Mouse (Mus musculus) c-Kit-positive CD71-negative TER-119-negative erythroid progenitor cells, embryonic 14.5 days (primary cell): Measurements from ENCODE around the gene Slco3a1.

Experiments
- DNase-seq: peaks from one replicate; pipeline ENCODE4 v3.0.0-alpha.2; 2013; ENCODE audit warnings: low read depth

Gene Slco3a1

GRCm38 (mm10) chr7:74347026-74347425 lies 207.6 kb downstream of the Slco3a1 start:
- no peak for DNase-seq

DNA sequence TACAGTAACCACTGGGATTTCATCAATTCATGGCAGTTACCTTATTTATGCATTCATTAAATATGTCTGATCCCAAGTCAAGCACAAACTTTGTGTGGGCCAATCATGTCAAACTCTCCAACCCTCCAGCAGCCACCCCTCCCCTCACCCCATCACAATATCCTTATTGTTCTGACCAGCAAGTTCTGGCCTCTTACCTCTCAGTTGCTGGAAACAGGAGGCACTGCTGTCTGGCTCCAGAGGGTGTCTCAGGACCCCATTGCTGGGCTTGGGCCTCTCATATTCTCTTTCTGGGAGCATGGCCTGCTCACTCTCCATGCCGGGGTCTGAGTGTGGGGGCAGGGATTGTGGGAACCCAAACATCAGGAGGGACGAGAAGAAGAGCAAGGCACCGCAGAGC lies 208.1 kb downstream of the Slco3a1 start:
- no peak for DNase-seq

DNA sequence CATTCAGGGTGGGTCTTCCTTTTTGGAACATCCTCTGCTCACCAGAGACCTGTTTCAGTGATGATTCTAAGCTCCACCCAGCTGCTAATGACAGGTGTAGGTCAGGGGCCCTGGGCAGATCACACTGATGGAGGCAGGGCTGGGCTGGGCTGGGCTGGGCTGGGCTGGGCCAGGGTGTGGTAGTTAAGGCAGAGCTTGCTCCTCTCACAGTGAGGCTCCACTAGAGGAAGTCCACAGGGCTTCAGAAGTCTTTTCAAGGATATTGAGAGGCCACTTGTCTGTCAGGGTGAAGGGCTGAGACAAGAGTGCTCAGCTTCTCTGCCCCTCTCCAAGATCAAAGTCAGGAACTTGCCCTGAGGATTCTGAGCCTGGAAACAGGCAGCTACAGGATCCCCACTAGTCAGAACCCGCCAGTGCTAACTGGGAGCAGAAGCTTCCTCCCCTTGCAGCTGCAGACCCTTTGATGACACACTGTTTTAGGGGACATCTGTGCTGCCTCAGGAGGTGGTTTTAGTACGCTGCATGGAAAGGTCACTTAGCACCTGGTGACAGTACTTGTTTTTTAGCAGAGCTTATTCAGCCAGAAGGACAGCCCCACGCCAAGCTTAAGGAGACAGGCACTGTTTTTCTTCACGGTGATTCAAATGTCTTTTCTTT lies 213.3 kb downstream of the Slco3a1 start:
- no peak for DNase-seq

GRCm38 (mm10) chr7:74340419-74340954 lies 214.1 kb downstream of the Slco3a1 start:
- no peak for DNase-seq

DNA sequence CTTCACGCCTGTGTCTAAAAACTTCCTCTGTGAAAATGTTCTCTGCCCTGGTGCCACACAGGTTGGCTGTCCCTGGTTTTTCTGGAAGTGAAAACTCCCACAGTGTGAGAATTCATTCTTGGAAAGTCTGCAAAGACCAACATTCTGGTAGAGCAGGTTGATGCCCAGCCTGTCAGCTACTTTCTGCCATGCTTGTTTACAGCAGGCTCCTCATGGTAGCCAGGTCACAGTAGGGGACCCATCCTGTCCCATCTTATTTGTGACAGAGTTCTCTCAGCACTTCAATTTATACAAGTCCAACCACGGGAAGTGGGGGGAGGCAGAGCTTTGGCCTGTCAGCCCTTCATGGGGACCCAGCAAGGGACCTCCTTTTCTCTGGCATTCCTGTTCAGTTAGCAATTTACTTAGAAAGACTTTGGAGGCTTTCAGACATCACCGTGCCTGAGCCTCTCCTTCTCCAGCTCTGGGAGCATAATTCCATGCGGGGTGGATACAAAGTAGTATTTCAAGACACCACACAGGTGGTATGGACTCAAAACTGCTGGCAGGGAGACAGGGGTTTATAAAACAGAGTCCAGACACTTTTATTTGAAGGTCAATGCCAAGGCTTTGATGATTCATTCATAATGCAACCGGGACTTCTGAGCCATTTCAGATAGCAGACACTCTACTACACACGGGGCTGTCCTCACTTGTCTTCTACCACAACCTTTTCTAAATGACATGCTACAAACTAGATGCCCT lies 216.7 kb downstream of the Slco3a1 start:
- DNase-seq = no peak

- DNase-seq = no peak
Observed at GRCm38 (mm10) chr7:74332323-74332722, 222.3 kb downstream of the Slco3a1 start.

DNA sequence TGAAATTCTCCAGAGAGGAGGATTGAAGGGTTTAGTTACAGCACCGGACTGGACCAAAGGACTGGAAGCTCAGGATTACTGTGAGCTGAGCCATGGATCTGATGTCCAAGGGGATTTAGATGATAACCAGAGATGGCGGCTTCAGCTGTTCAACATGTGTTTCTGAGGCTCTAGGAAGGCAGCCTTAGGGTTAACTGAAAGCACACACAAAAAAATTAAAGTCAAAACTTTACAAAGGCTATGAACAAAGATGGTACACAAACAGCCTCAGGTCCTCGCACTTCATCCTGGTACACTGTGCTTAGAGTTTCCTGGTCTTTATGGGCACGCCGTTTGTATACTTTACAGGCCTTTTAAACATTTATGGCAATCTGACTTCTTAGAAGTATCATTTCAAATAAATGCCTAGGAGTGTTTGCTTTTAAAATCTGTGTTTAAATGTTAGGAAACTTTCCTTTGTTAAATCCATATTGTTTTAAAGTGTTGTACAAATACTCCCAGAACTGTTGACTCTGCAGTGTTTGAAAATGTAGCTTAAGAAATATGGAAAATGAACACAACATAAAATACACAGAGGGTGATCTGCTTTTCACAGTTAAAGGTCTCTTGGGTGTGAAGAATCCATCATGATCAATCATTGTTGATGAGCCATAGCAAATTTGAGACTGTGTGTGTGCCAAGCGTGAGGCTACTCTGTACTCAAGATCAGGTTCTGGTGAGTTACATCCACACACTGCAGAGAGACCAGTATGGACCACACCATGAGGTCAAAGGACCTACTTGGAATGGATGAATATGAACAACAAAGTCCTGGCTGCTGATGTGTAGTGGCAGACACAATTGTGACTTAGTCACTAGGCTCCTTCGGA lies 223.5 kb downstream of the Slco3a1 start:
- DNase-seq = no peak

GRCm38 (mm10) chr7:74330117-74330857 lies 224.3 kb downstream of the Slco3a1 start:
- DNase-seq = no peak

GRCm38 (mm10) chr7:74329004-74329403 lies 225.6 kb downstream of the Slco3a1 start:
- DNase-seq = no peak

GRCm38 (mm10) chr7:74327716-74328115 lies 226.9 kb downstream of the Slco3a1 start:
- DNase-seq = no peak

GRCm38 (mm10) chr7:74325052-74325451 lies 229.5 kb downstream of the Slco3a1 start:
- no peak for DNase-seq

- no peak for DNase-seq
Observed at GRCm38 (mm10) chr7:74323683-74324082, 230.9 kb downstream of the Slco3a1 start.

- no peak for DNase-seq
Observed at GRCm38 (mm10) chr7:74323194-74323593, 231.4 kb downstream of the Slco3a1 start.

DNA sequence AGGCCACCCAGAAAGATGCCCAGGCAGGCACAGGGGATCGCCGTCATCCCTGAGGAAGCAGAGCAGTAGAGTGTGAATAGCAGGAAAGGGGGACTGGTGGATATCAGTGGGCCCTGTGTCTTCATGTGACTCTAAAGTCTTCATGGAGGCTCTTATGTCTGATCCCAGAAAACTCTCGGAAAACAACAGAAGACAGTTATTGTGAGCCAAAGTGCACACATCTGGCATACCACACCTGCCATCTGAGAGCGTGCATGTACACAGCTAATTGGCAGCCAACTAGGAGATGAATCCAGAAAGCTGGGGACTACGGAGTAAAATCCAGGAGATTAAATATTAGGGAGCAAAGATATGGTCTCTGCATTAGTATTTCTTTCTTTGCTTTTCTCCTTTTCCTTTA lies 233.9 kb downstream of the Slco3a1 start:
- DNase-seq = no peak

- no peak for DNase-seq
Observed at GRCm38 (mm10) chr7:74315836-74316435, 238.6 kb downstream of the Slco3a1 start.

GRCm38 (mm10) chr7:74314276-74314675 lies 240.3 kb downstream of the Slco3a1 start:
- DNase-seq = no peak

- no peak for DNase-seq
Observed at GRCm38 (mm10) chr7:74313279-74314105, 241.1 kb downstream of the Slco3a1 start.

GRCm38 (mm10) chr7:74311536-74311935 lies 243.0 kb downstream of the Slco3a1 start:
- no peak for DNase-seq

DNA sequence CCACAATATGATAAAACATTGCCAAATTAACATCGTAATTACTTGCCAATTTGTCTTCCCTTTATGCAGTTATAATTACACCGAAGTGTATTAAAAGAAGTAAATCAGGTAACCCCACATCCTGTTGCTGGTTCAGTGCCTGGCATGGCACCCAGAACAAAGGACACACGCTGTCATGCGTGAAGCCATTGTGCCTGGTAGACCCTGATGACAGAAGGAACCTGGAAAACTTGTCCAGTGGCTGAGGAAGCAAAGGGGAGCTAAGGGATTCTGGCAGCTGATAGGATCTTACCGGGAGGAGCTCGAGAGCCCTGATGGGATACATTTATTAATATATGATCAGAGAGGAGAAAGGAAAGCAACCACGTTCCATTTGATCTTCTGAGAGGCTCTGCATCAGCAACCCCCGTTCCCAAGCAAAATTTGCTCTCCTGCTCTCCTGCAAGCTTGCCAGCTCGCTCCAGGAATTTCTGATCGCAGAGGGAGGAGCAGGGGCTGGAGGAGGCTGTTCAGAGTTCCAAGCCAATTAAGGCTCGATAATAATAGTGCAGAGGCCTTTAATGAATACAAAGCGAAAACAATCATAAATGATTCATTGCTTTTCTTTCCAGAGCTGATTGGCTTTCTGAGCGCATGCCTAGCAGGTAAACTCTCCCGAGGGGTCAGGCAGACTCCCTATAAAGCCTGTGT lies 250.8 kb downstream of the Slco3a1 start:
- DNase-seq = no peak

DNA sequence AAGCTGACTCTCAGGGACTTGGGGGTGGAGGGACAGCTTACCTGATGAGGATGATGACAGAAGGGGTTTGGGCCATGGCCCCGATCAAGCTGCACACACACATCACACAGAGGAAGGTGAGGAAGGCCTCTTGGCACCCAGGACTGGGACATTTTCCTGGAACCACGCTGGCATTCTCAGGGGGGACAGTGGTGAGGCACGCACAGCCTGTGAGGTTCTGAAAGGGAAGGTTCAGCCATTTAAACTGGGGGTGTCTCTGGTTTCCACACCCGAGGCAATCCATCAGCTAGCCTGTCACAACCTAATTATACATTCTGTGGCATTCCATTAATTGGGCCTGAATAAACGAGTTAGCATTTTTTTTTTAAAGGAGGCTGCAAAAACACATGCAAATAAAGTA lies 251.5 kb downstream of the Slco3a1 start:
- no peak for DNase-seq
